Mouse (Mus musculus): ENCODE results near the gene Pde1b. TPM values are rescaled to one million over a fixed set of nuclear protein-coding genes. Genes with fewer than 3 reads are reported as not detected.

Pde1b gene
- total RNA-seq, 1 experiment: 12.0 TPM

GRCm38 (mm10) chr15:103471488-103472194 lies 31.2 kb upstream of the Pde1b start:
- no peak for DNase-seq (ENCODE audit: low read depth, low spot score)
- TF ChIP-seq CHD2 (IDR thresholded peaks at IDR 0.05; ENCODE audit: low read depth, low read length) (no peak), ZC3H11A (IDR thresholded peaks at IDR 0.05; ENCODE audit: borderline replicate concordance, low read depth, low read length) (no peak), MAFK (IDR thresholded peaks at IDR 0.05; ENCODE audit: insufficient read depth, low read depth, low read length) (no peak), HCFC1 (IDR thresholded peaks at IDR 0.05; ENCODE audit: borderline replicate concordance, insufficient read depth, low read length) (no peak), ZNF384 (IDR thresholded peaks at IDR 0.05; ENCODE audit: low read depth, low read length) (no peak)
- in situ Hi-C loops (cut with MboI; ENCODE audit: low sequenced_read_pairs in 2 of 2, unreplicated experiment in 2 of 2): no loop called here
- no peaks in the 10 kb centered on the region for H3K9me3 ChIP-seq (ENCODE audit: control insufficient read depth, insufficient read depth, low read depth, low read length)
- H3K9ac ChIP-seq (ENCODE audit: insufficient read depth, low read depth, low read length, poor library complexity, severe bottlenecking): no peak overlapping the region
- H3K27ac ChIP-seq (ENCODE audit: insufficient read depth, low read depth, low read length, poor library complexity, severe bottlenecking): no peak overlapping the region
- no peak overlapping the region for H3K4me3 ChIP-seq (ENCODE audit: insufficient read depth in 1 of 2, low read depth in 1 of 2, low read length in 2 of 2, poor library complexity in 1 of 2, severe bottlenecking in 1 of 2)
- H3K4me1 ChIP-seq (ENCODE audit: control insufficient read depth in 2 of 2, insufficient read depth in 2 of 2, low read length in 2 of 2, poor library complexity in 1 of 2): no peaks in the 10 kb centered on the region
- H3K36me3 ChIP-seq (ENCODE audit: control insufficient read depth, insufficient read depth, low read length, poor library complexity, severe bottlenecking): no peaks in the 10 kb centered on the region

- no peaks in the 10 kb centered on the region for H3K36me3 ChIP-seq (ENCODE audit: control insufficient read depth, insufficient read depth, low read length, poor library complexity, severe bottlenecking)
- no peak for DNase-seq (ENCODE audit: low read depth, low spot score)
- no peak overlapping the region for H3K4me3 ChIP-seq (ENCODE audit: insufficient read depth in 1 of 2, low read depth in 1 of 2, low read length in 2 of 2, poor library complexity in 1 of 2, severe bottlenecking in 1 of 2)
- H3K9me3 ChIP-seq (ENCODE audit: control insufficient read depth, insufficient read depth, low read depth, low read length): no peaks in the 10 kb centered on the region
- TF ChIP-seq CHD2 (IDR thresholded peaks at IDR 0.05; ENCODE audit: low read depth, low read length): no peak
- no peak for TF ChIP-seq HCFC1 (IDR thresholded peaks at IDR 0.05; ENCODE audit: borderline replicate concordance, insufficient read depth, low read length)
- TF ChIP-seq ZC3H11A (IDR thresholded peaks at IDR 0.05; ENCODE audit: borderline replicate concordance, low read depth, low read length): no peak
- TF ChIP-seq MAFK (IDR thresholded peaks at IDR 0.05; ENCODE audit: insufficient read depth, low read depth, low read length): no peak
- no peak for TF ChIP-seq ZNF384 (IDR thresholded peaks at IDR 0.05; ENCODE audit: low read depth, low read length)
- H3K9ac ChIP-seq (ENCODE audit: insufficient read depth, low read depth, low read length, poor library complexity, severe bottlenecking): no peak overlapping the region
- in situ Hi-C loops (cut with MboI; ENCODE audit: low sequenced_read_pairs in 2 of 2, unreplicated experiment in 2 of 2): no loop called here
- no peak overlapping the region for H3K27ac ChIP-seq (ENCODE audit: insufficient read depth, low read depth, low read length, poor library complexity, severe bottlenecking)
- H3K4me1 ChIP-seq (ENCODE audit: control insufficient read depth in 2 of 2, insufficient read depth in 2 of 2, low read length in 2 of 2, poor library complexity in 1 of 2): no peaks in the 10 kb centered on the region
Measured at GRCm38 (mm10) chr15:103472265-103472664, 30.6 kb upstream of the Pde1b start.

- DNase-seq (ENCODE audit: low read depth, low spot score): no peak
- H3K9me3 ChIP-seq (ENCODE audit: control insufficient read depth, insufficient read depth, low read depth, low read length): no peaks in the 10 kb centered on the region
- no peaks in the 10 kb centered on the region for H3K36me3 ChIP-seq (ENCODE audit: control insufficient read depth, insufficient read depth, low read length, poor library complexity, severe bottlenecking)
- no peak for TF ChIP-seq HCFC1 (IDR thresholded peaks at IDR 0.05; ENCODE audit: borderline replicate concordance, insufficient read depth, low read length)
- no peak for TF ChIP-seq CHD2 (IDR thresholded peaks at IDR 0.05; ENCODE audit: low read depth, low read length)
- TF ChIP-seq MAFK (IDR thresholded peaks at IDR 0.05; ENCODE audit: insufficient read depth, low read depth, low read length): no peak
- TF ChIP-seq ZC3H11A (IDR thresholded peaks at IDR 0.05; ENCODE audit: borderline replicate concordance, low read depth, low read length): no peak
- no peak for TF ChIP-seq ZNF384 (IDR thresholded peaks at IDR 0.05; ENCODE audit: low read depth, low read length)
- H3K4me3 ChIP-seq (ENCODE audit: insufficient read depth in 1 of 2, low read depth in 1 of 2, low read length in 2 of 2, poor library complexity in 1 of 2, severe bottlenecking in 1 of 2): no peak overlapping the region
- no peak overlapping the region for H3K27ac ChIP-seq (ENCODE audit: insufficient read depth, low read depth, low read length, poor library complexity, severe bottlenecking)
- H3K9ac ChIP-seq (ENCODE audit: insufficient read depth, low read depth, low read length, poor library complexity, severe bottlenecking): no peak overlapping the region
- H3K4me1 ChIP-seq (ENCODE audit: control insufficient read depth in 2 of 2, insufficient read depth in 2 of 2, low read length in 2 of 2, poor library complexity in 1 of 2): no peaks in the 10 kb centered on the region
- in situ Hi-C loops (cut with MboI; ENCODE audit: low sequenced_read_pairs in 2 of 2, unreplicated experiment in 2 of 2): no loop called here
Measured at GRCm38 (mm10) chr15:103473182-103473581, 29.7 kb upstream of the Pde1b start.

GRCm38 (mm10) chr15:103473769-103474168 lies 29.1 kb upstream of the Pde1b start:
- no peak overlapping the region for H3K9ac ChIP-seq (ENCODE audit: insufficient read depth, low read depth, low read length, poor library complexity, severe bottlenecking)
- DNase-seq (ENCODE audit: low read depth, low spot score): no peak
- no peaks in the 10 kb centered on the region for H3K36me3 ChIP-seq (ENCODE audit: control insufficient read depth, insufficient read depth, low read length, poor library complexity, severe bottlenecking)
- H3K4me1 ChIP-seq (ENCODE audit: control insufficient read depth in 2 of 2, insufficient read depth in 2 of 2, low read length in 2 of 2, poor library complexity in 1 of 2): no peaks in the 10 kb centered on the region
- in situ Hi-C loops (cut with MboI; ENCODE audit: low sequenced_read_pairs in 2 of 2, unreplicated experiment in 2 of 2): no loop called here
- no peak overlapping the region for H3K4me3 ChIP-seq (ENCODE audit: insufficient read depth in 1 of 2, low read depth in 1 of 2, low read length in 2 of 2, poor library complexity in 1 of 2, severe bottlenecking in 1 of 2)
- no peak overlapping the region for H3K27ac ChIP-seq (ENCODE audit: insufficient read depth, low read depth, low read length, poor library complexity, severe bottlenecking)
- TF ChIP-seq ZC3H11A (IDR thresholded peaks at IDR 0.05; ENCODE audit: borderline replicate concordance, low read depth, low read length) (no peak), MAFK (IDR thresholded peaks at IDR 0.05; ENCODE audit: insufficient read depth, low read depth, low read length) (peak; percentile 67)
- no peaks in the 10 kb centered on the region for H3K9me3 ChIP-seq (ENCODE audit: control insufficient read depth, insufficient read depth, low read depth, low read length)

Measured in ES-E14 (cell line).